Mouse (Mus musculus) telencephalon, adult 2 months (tissue): Measurements from ENCODE around the gene C8a.

ENCODE experiments used
- DNase-seq: peaks from one replicate; pipeline ENCODE4 v3.0.0-alpha.2; 2011; ENCODE audit warnings: low read depth, low spot score

C8a gene

GRCm38 (mm10) chr4:104842204-104842603, 34.0 kb downstream of the C8a start:
- DNase-seq: no peak

GRCm38 (mm10) chr4:104838342-104838741, 37.9 kb downstream of the C8a start:
- DNase-seq: no peak

- DNase-seq: no peak
Measured at GRCm38 (mm10) chr4:104835096-104835495, 41.1 kb downstream of the C8a start.

- peak; percentile 39 for DNase-seq
Measured at GRCm38 (mm10) chr4:104828939-104829338, 47.3 kb downstream of the C8a start.

GRCm38 (mm10) chr4:104824381-104825077, 51.7 kb downstream of the C8a start:
- DNase-seq: no peak

GRCm38 (mm10) chr4:104823597-104824101, 52.5 kb downstream of the C8a start:
- no peak for DNase-seq

- DNase-seq: no peak
Measured at GRCm38 (mm10) chr4:104819891-104820290, 56.3 kb downstream of the C8a start.

GRCm38 (mm10) chr4:104818986-104819385, 57.2 kb downstream of the C8a start:
- no peak for DNase-seq

- DNase-seq: no peak
Measured at GRCm38 (mm10) chr4:104817509-104817908, 58.7 kb downstream of the C8a start.

- no peak for DNase-seq
Measured at GRCm38 (mm10) chr4:104816519-104817232, 59.5 kb downstream of the C8a start.

- DNase-seq: no peak
Measured at GRCm38 (mm10) chr4:104813617-104814016, 62.6 kb downstream of the C8a start.

GRCm38 (mm10) chr4:104810710-104811286, 65.4 kb downstream of the C8a start:
- no peak for DNase-seq

- DNase-seq: no peak
Measured at GRCm38 (mm10) chr4:104805414-104806257, 70.6 kb downstream of the C8a start.

GRCm38 (mm10) chr4:104804100-104804499, 72.1 kb downstream of the C8a start:
- DNase-seq: no peak

- DNase-seq: no peak
Measured at GRCm38 (mm10) chr4:104801625-104802024, 74.6 kb downstream of the C8a start.

GRCm38 (mm10) chr4:104798951-104799350, 77.2 kb downstream of the C8a start:
- no peak for DNase-seq

GRCm38 (mm10) chr4:104792111-104792510, 84.1 kb downstream of the C8a start:
- no peak for DNase-seq

GRCm38 (mm10) chr4:104782346-104782745, 93.9 kb downstream of the C8a start:
- no peak for DNase-seq

- DNase-seq: no peak
Measured at GRCm38 (mm10) chr4:104781441-104781840, 94.8 kb downstream of the C8a start.

GRCm38 (mm10) chr4:104779460-104779859, 96.7 kb downstream of the C8a start:
- DNase-seq: no peak

GRCm38 (mm10) chr4:104775601-104776000, 100.6 kb downstream of the C8a start:
- no peak for DNase-seq

GRCm38 (mm10) chr4:104770331-104770730, 105.9 kb downstream of the C8a start:
- no peak for DNase-seq
